Mouse (Mus musculus) embryo, embryonic 11.5 days (tissue): ENCODE data around the gene Ctsll3.

Experiments used
- DNase-seq: peaks from one replicate; pipeline ENCODE4 v3.0.0-alpha.2; 2012; ENCODE audit warnings: low read depth, low spot score

Ctsll3 gene

DNA sequence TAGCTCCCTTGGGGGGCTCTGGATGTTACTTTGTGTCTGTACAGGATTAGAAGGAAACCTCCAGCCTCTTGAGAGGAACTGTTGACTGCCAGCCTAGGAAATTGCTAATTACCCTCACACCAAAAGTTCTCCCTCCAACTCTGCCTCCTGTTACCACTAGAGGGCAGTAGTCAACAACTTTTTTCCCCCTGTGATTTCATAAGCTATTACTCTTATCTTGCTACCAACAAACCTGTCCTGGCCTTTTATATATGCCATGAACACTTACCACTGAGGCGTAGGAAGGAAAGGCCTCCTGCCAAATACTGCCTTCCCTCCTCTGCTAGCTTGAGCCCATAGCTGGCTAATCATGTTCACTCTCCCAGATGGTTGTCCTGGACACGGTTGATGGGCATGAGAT is 54.1 kb downstream of the Ctsll3 start:
- no peak for DNase-seq
